Mouse (Mus musculus): ENCODE results near the gene Mtmr3.

- no peak for TF ChIP-seq ZNF384 (IDR thresholded peaks at IDR 0.05; ENCODE audit: low read depth, low read length)
- no peak for TF ChIP-seq CHD2 (IDR thresholded peaks at IDR 0.05; ENCODE audit: low read depth, low read length)
- TF ChIP-seq ZC3H11A (IDR thresholded peaks at IDR 0.05; ENCODE audit: borderline replicate concordance, low read depth, low read length): no peak
- TF ChIP-seq HCFC1 (IDR thresholded peaks at IDR 0.05; ENCODE audit: borderline replicate concordance, insufficient read depth, low read length): no peak
These were observed 157.3 kb downstream of the Mtmr3 start for GRCm38 (mm10) chr11:4437318-4437717.

Data from ES-E14 (cell line).